Mouse (Mus musculus) Patski (cell line): ENCODE results near the gene Npffr2. TPM values are rescaled to one million over a fixed set of nuclear protein-coding genes. Genes with fewer than 3 reads are reported as not detected.
A peak's percentile ranks its signal among the peaks of the same experiment; 100 is the strongest.
"Not testable (repeated sequence)": the region's sequence is repeated elsewhere in the genome, so short reads cannot be mapped to it uniquely, and the experiment has no call there.

ENCODE experiments used
- ATAC-seq: fragments of 100-300 bp; one replicate; pipeline ENCODE4 v1.8.0; 2021
- CTCF ChIA-PET: fragments of 350-600 bp; sonication (Branson Sonifier 250); formaldehyde crosslinking; loops from one replicate; lab custom pipeline; 2022; ENCODE audit warnings: inconsistent platforms; lab: Charles Lee
- POLR2A ChIA-PET: fragments of 350-600 bp; sonication (Branson Sonifier 250); formaldehyde crosslinking; loops from one replicate; lab custom pipeline; 2022; ENCODE audit warnings: antibody characterized with exemption, inconsistent platforms; lab: Charles Lee
- DNase-seq: peaks from one replicate; pipeline ENCODE4 v3.0.0-alpha.2; 2011; ENCODE audit warnings: low read depth, low spot score
- H3K27me3 ChIP-seq: fragments of 371-371 bp; one replicate; pipeline ENCODE4 v1.5.1; 2021
- CTCF ChIP-seq: fragments of 100-300 bp; IDR thresholded peaks from one replicate; pipeline ENCODE4 v1.5.1; 2021
- in situ Hi-C: fragments of 300-500 bp; cut with MboI; formaldehyde crosslinking; loops from 3 replicates; pipeline ENCODE4 v1.11.1; 2018; ENCODE audit warnings: low pct_unique_long_range_greater_than_20kb, mixed read lengths
- polyA plus RNA-seq: library from polyadenylated mRNA; unstranded; gene quantifications from one replicate; pipeline ENCODE4 v1.2.3, GENCODE M21; 2021

The Npffr2 gene
- polyA plus RNA-seq = 0.05 TPM

GRCm38 (mm10) chr5:89526878-89527578, at the start of gene Npffr2:
Gene Npffr2, plus strand, starts transcription at chr5:89527429.
- POLR2A ChIA-PET = no interaction called here
- DNase-seq (no peak), ATAC-seq (peak; percentile 92)
- H3K27me3 ChIP-seq = peaks cover 12% of the 10 kb centered on the region
- CTCF ChIA-PET = interaction anchor here (0.8 to 2.2 kb wide), 3 partner anchors 12 to 27 kb away, joined by 3 to 8 read pairs (median 4); no protein-coding TSS in a partner anchor
- no peak for TF ChIP-seq CTCF
- in situ Hi-C loops = no loop called here

DNA sequence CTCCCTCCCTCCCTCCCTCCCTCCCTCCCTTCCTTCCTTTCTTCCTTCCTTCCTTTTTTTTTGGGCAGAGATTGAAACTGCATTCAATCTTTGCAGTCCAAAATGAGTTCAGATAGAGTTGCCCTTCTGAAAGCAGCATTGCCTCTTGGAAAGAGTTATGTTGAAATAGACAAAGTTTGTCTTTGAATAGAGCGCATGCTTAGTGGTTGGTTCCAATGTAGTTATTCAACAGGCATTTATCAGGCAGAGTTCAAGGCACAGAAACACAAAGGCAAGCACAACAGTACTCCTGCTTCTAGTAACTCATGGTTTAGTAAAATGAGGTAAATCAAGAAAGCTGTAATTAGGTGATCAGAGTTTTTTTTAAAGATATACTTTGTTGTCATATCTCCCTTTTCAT, 34.7 kb upstream of the Npffr2 start:
- no peaks in the 10 kb centered on the region for H3K27me3 ChIP-seq
- no peak for TF ChIP-seq CTCF
- DNase-seq (no peak), ATAC-seq (no peak)
- ChIA-PET POLR2A (no interaction called here), CTCF (interaction anchor here (0.7 to 2.2 kb wide), 3 partner anchors 10 to 48 kb away, joined by 3 to 6 read pairs (median 5); no protein-coding TSS in a partner anchor)
- in situ Hi-C loops = loop anchor here (25.0 kb wide), 1 partner anchor 930 kb away; the partner anchor contains the start of genes Rufy3 and Utp3

DNA sequence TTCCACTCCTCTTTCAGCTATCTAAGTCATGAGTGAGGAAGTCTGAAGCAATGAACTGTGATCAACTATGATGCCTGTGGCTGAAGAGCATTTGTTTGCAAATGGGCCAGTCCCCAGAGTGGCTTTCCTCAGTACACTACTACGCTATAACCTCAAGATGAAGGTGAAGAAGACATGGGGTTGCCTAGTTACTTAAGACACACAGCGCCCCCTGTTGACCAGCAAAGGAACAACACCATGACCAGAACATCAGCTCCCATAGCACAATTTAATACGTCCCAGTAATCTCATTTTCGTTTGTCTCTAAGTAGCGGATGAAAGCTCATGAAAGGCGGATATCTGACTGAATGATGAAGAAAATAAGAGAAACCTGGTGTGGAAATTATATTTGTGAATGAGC, 27.0 kb upstream of the Npffr2 start:
- ATAC-seq (peak; percentile 47), DNase-seq (no peak)
- in situ Hi-C loops = no loop called here
- POLR2A ChIA-PET = interaction anchor here (0.7 to 1.5 kb wide), 2 partner anchors 32 to 56 kb away, joined by 3 read pairs; no protein-coding TSS in a partner anchor
- CTCF ChIA-PET = interaction anchor here (0.6 to 4.7 kb wide), 23 partner anchors 10 to 171 kb away, joined by 3 to 50 read pairs (median 4); partner anchors contain the start of gene Gc
- TF ChIP-seq CTCF = peak; percentile 80
- peaks cover 13% of the 10 kb centered on the region for H3K27me3 ChIP-seq

DNA sequence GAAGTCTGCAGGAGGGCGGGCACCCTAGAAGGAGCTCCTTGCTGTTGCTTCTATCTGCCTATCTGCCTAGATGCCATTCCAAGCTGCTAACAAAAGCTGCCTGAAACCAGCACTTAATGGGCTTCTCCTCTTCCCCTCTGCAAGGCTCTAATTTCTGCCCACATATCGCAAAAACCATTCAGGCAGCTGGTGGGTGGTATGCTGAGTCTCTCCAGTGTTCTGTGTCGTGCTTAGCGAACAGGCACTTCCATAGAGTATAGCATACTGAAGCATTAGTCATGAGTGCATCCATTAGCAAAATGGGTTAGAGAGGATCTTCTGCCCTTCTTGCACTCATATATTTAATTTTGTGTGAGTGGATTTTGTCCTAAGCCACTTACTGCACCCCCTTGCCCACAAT, 8.6 kb upstream of the Npffr2 start:
- POLR2A ChIA-PET = no interaction called here
- ATAC-seq = no peak
- no peaks in the 10 kb centered on the region for H3K27me3 ChIP-seq
- DNase-seq = no peak
- CTCF ChIA-PET = interaction anchor here (1.0 kb wide), 1 partner anchor 18 kb away, joined by 3 read pairs; no protein-coding TSS in a partner anchor
- TF ChIP-seq CTCF = no peak
- in situ Hi-C loops = no loop called here

DNA sequence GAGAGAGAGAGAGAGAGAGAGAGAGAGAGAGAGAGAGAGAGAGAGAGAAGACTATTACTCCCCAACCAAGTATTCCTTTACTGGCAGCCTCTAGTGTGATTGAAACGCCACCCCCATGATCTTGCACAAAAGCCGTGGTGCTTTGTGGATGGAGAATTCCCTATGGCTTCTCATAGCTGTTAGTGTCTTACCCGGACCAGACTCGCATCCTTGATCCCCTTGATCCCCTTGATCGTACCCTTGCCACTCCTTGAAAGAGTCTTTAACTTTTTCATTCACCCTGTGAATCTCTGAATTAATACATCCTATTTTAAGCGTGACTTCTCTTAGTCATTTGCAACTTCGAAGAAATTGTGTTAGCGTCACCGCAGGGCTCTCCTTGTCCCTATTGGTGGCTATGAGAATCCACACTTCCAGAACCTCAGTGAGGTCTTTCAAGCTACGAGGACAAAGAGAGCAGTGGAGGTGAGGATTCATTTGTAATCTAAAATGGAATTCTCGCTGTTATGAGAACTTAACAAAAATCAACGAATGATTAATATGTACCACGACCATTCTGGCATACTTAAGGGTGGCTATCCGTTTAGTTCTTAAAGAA, 949 bp upstream of the Npffr2 start:
- in situ Hi-C loops = no loop called here
- CTCF ChIA-PET = interaction anchor here (0.8 to 2.2 kb wide), 4 partner anchors 12 to 26 kb away, joined by 3 to 8 read pairs (median 4); no protein-coding TSS in a partner anchor
- peak; percentile 45 for ATAC-seq
- no peak for DNase-seq
- POLR2A ChIA-PET = no interaction called here
- peaks cover 12% of the 10 kb centered on the region for H3K27me3 ChIP-seq
- TF ChIP-seq CTCF = no peak

DNA sequence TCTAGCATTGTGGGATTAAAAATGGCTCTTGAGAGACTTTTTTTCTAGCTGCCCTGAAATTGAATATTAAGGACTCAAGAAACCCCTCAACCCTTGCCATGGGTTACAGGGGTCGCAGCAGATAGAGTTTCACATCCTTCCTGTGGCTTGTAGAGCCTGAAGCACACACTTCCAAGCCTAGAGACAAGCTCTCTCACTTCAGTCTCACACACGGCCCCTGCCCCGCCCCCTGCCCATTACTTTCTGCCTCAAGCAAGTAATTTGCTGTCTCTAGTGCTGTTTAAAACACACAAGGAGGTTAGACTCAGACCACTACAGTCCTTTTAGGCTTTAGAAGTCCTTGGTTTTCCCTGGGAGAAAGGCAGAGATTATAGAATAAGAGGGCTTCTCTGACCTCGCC, 1.7 kb downstream of the Npffr2 start:
- ChIA-PET POLR2A (no interaction called here), CTCF (interaction anchor here (0.9 kb wide), 1 partner anchor 12 kb away, joined by 4 read pairs; no protein-coding TSS in a partner anchor)
- in situ Hi-C loops = no loop called here
- ATAC-seq (no peak), DNase-seq (no peak)
- peaks cover 12% of the 10 kb centered on the region for H3K27me3 ChIP-seq
- TF ChIP-seq CTCF = no peak

- CTCF ChIA-PET = interaction anchor here (0.9 kb wide), 1 partner anchor 12 kb away, joined by 4 read pairs; no protein-coding TSS in a partner anchor
- H3K27me3 ChIP-seq = peaks cover 12% of the 10 kb centered on the region
- DNase-seq (no peak), ATAC-seq (no peak)
- TF ChIP-seq CTCF = no peak
- POLR2A ChIA-PET = no interaction called here
- in situ Hi-C loops = no loop called here
Observed at GRCm38 (mm10) chr5:89529391-89529790, 2.2 kb downstream of the Npffr2 start.

DNA sequence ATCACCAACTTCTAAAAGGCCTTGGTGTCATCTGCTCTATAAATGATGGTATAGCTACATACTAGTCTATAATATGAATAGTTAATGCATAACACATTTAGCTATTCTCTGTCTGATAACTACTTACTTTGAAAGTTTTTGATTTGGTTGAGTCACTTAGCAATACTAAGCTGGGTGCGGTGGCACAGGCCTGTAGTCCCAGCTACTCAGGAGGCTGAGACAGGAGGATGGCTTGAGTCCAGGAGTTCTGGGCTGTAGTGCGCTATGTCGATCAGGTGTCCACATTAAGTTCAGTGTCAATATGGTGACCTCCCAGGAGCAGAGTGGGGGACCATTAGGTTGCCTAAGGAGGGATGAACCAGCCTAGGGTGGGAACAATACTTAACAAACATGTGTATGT, 8.8 kb downstream of the Npffr2 start:
- H3K27me3 ChIP-seq = peaks cover 32% of the 10 kb centered on the region
- in situ Hi-C loops = no loop called here
- no peak for TF ChIP-seq CTCF
- ChIA-PET POLR2A (no interaction called here), CTCF (interaction anchor here (0.7 to 1.5 kb wide), 2 partner anchors 14 to 57 kb away, joined by 3 to 7 read pairs; no protein-coding TSS in a partner anchor)
- ATAC-seq = no peak
- no peak for DNase-seq

DNA sequence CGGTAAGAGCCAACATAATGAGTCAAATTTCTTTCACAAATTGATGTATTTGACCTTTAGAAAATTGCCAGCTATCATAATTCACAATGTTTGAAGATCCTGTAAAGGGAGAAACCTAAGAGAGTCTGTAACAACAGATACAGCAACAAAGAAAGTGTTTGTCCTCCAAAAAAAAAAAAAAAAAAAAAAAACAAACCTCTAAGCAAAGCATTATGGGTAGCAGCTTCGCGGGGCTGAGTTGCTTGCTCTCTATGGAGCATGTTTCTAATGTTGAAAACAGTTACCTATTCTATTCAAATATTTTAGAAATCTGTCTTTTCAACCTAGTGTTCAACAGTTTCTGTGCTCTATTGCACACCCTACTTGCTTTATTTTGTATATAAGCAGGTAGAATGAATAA, 15.2 kb downstream of the Npffr2 start:
- H3K27me3 ChIP-seq = peaks cover 49% of the 10 kb centered on the region
- CTCF ChIA-PET = interaction anchor here (0.9 to 3.0 kb wide), 3 partner anchors 11 to 42 kb away, joined by 3 to 9 read pairs (median 4); no protein-coding TSS in a partner anchor
- no peak for ATAC-seq
- POLR2A ChIA-PET = no interaction called here
- TF ChIP-seq CTCF = no peak
- in situ Hi-C loops = loop anchor here (10.0 kb wide), 1 partner anchor 652 kb away; no protein-coding TSS in a partner anchor
- DNase-seq = no peak

DNA sequence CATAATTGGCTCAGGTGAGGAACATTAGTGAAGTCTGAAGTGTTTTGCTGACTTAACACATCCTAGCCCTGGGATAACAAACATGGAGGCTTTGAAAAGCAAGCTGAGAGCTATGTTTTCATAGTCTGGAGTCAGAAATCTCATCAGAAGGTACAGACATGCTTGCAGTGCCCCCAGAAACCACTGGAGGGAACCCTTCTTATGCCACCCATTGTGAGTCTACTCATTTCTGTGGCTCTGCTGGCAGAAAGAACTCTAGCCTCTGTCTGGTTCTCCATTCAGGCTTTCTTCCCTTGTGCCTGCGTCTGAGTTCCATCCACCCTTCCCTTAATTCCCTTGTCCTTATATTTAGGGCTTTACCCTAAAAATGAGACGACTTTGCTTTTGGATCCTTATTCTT, 16.2 kb downstream of the Npffr2 start:
- POLR2A ChIA-PET = no interaction called here
- peak; percentile 93 for TF ChIP-seq CTCF
- CTCF ChIA-PET = interaction anchor here (0.6 to 3.0 kb wide), 16 partner anchors 9 to 143 kb away, joined by 3 to 10 read pairs (median 4); no protein-coding TSS in a partner anchor
- in situ Hi-C loops = loop anchor here (10.0 kb wide), 1 partner anchor 651 kb away; no protein-coding TSS in a partner anchor
- DNase-seq = peak; percentile 10
- peaks cover 47% of the 10 kb centered on the region for H3K27me3 ChIP-seq
- ATAC-seq = peak; percentile 92

GRCm38 (mm10) chr5:89559118-89559517, 31.9 kb downstream of the Npffr2 start:
- ATAC-seq, DNase-seq, in situ Hi-C loops, POLR2A ChIA-PET, CTCF ChIA-PET: not testable (repeated sequence)
- peaks cover 29% of the 10 kb centered on the region for H3K27me3 ChIP-seq
